Mouse (Mus musculus) bone marrow, adult 2 months (tissue): Measurements from ENCODE around the gene Plgrkt.

Experiments
- CTCF ChIP-seq: fragments of 200-500 bp; IDR thresholded peaks from 2 replicates; pipeline ENCODE4 v1.5.1; 2011; ENCODE audit warnings: low read length, control low read depth; ENCODE audit not compliant: control insufficient read depth, insufficient read depth
- POLR2A ChIP-seq: fragments of 200-500 bp; IDR thresholded peaks from 2 replicates; pipeline ENCODE4 v1.6.1; 2011; ENCODE audit warnings: low read depth, mild to moderate bottlenecking, control low read depth, low read length, borderline replicate concordance; ENCODE audit not compliant: control insufficient read depth

DNA sequence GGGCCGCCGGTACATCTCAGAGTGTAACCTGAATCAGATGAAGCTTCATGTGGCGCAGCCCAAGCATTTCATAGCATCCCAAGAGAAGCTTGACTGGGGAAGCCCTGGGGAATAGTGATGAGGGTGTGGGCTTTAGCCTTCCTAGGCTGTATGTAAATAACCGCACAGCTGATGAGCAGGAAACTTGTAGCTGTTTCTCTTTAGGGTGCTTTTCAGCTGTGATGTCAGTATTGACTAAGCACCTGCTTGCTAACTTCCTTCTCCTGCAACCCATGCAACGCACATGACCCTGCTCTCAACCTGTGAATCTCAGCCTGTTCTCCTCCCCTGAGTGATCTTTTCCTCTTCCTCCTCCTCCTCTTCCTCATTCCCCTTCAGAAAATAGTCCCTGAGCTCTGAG is 3.1 kb downstream of the Plgrkt start:
- TF ChIP-seq CTCF (no peak), POLR2A (no peak)
